Mouse (Mus musculus): Measurements from ENCODE around the gene Cckbr.

Gene Cckbr

DNA sequence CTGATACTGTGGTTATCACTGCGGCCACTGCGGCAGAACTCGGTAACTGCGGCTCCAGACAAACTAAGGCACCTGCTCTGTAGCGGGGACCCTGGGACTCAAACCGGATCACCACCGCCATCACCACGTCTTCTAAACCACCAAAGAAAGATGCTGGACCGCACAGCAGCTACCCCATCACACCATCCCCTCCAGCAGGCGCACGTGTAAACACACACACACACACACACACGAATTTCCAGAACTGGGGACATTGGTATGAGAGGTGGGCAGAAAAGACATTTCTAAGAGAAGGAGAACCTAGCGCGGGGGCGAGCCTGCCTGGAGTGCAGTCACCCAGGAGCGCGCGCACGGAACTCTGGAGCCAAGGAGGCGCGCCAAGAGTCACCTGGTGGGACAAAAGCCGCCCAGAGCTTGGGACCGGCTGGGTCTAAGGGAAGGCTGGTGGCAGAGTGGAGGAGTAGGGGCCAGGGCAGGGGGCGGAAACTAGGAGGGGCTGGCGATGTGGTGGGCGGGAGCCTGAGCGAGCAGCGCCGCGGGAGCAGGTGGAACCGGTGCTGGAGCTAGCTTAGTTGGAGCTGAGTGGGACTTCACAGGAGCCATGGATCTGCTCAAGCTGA lies at the start of gene Cckbr:
Gene Cckbr (plus strand): TSS at position 308 of the 620 bp plus-strand sequence.
- DNase-seq (ENCODE audit: low spot score): peak; percentile 51

GRCm38 (mm10) chr7:105380329-105380728 lies 45.2 kb upstream of the Cckbr start:
- no peak for DNase-seq (ENCODE audit: low spot score)

- DNase-seq (ENCODE audit: low spot score): no peak
Observed at GRCm38 (mm10) chr7:105387696-105388095, 37.8 kb upstream of the Cckbr start.

GRCm38 (mm10) chr7:105390236-105390635 lies 35.3 kb upstream of the Cckbr start:
- no peak for DNase-seq (ENCODE audit: low spot score)

- no peak for DNase-seq (ENCODE audit: low spot score)
Observed at GRCm38 (mm10) chr7:105394606-105395005, 30.9 kb upstream of the Cckbr start.

DNA sequence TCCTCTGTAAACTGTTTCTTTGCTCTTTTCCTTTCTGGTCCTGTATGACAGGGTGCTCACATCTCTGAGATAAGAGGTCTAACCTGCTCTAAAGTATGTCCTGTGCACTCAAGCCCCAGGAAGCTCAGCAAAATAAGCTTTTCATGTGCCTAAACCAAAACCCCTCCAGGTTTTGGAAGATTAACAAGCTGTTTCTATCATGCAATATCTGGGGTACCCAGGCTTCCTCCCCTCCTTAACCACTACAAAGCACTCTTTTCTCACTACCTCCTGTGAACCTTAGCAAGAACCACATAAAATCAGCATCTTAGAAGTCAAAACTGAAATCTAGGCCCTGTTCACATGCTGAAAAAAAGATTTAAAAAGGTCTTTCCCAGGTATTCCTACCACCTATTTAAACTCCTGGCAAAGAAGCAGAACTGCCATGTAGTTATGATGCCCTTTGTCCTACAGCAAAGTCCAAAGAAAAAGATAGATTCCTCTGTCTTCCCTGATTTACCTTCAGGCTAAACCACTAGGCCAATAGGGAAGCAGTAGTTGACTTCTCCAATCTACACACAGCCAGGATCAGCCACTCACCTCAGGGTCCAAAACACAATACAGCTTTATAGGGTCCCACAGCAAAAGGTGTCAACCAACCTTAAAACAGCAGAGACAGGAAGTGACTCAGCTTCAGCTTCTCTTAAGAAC lies 30.3 kb upstream of the Cckbr start:
- no peak for DNase-seq (ENCODE audit: low spot score)

GRCm38 (mm10) chr7:105396126-105396525 lies 29.4 kb upstream of the Cckbr start:
- no peak for DNase-seq (ENCODE audit: low spot score)

GRCm38 (mm10) chr7:105399058-105399934 lies 26.2 kb upstream of the Cckbr start:
- no peak for DNase-seq (ENCODE audit: low spot score)

GRCm38 (mm10) chr7:105399935-105400624 lies 25.5 kb upstream of the Cckbr start, which contains the start of gene Fam160a2:
Gene Fam160a2, minus strand, starts transcription at chr7:105400054.
- DNase-seq (ENCODE audit: low spot score): peak; percentile 100

DNA sequence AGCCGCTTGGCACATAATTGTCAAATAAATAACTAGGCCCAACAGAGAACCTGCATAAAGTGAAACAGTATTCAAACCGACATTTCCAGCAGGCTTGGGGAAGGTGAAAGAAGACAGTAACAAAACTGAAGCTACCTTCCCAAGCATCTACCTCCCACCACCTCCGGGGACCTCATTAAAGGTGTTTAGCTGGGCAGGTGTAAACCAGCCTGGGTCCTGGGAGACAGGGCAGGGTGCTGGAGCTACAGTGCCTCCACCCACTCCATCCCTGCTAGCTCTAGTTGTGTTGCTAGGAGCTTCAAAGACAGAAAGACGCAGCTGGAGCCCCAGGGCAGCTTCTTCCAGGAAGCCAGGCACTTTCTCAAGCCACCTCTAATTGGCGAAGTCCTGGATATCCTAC lies 21.3 kb upstream of the Cckbr start, which contains the start of gene Cnga4:
Gene Cnga4 (plus strand): TSS at position 301 of the 400 bp plus-strand sequence.
- DNase-seq (ENCODE audit: low spot score): no peak

- DNase-seq (ENCODE audit: low spot score): no peak
Observed at GRCm38 (mm10) chr7:105406322-105406721, 19.2 kb upstream of the Cckbr start.

DNA sequence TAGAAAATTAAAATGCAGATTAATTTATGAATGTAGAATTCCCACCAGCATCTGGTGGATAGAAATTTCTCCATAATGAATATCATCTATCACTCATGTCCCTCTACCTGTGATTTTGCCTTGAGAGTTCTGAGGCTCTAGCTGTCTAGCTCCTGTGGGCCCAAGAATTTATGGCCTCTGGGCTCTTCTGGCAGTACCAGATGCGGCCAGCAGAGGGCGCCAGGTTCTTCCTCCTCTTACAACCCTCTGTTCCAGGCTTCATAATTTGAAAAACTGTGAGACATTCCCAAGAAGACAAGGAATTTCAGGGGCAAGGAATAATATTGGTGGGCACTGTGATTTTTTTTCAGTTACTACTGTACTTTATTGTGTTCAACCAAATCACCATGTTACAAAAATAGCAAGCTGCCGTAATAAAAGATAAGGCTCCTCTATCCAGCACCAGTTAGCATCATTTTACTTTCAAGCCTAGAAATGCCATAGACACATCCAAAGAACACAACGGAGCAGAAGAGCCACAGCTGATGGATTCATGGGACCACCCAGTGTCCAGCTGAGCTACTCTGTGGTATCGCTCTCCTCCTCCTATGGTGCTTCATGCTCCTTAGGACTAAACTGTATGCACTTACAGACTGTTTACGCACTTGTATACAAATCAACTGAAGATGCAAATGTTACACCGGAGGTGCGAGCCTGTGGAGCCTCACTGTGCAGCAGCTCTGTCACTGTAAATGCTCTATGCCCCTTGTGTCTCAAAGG lies 13.5 kb upstream of the Cckbr start:
- DNase-seq (ENCODE audit: low spot score): peak; percentile 88

- no peak for DNase-seq (ENCODE audit: low spot score)
Observed at GRCm38 (mm10) chr7:105414385-105414784, 11.1 kb upstream of the Cckbr start.

- DNase-seq (ENCODE audit: low spot score): no peak
Observed at GRCm38 (mm10) chr7:105416529-105416928, 9.0 kb upstream of the Cckbr start.

- DNase-seq (ENCODE audit: low spot score): no peak
Observed at GRCm38 (mm10) chr7:105418106-105418505, 7.4 kb upstream of the Cckbr start.

DNA sequence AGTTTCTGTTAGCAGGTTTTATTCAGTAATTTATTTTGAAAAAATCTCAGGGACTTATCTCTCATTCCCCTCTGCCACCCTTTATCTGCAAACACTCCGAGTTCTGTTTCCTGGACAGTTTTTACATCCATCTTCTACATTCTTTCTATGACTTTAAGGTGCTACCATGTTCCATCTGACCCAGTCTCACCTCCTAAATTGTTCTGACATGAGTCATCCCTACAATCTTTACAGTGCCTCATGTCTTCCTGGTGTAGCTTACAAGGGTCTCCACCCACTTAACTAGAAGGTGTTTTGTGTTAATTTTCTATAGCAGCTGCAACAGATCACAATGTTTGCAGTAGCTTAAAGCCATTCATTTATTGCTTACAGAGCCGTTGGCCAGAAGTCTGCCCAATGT lies 4.6 kb upstream of the Cckbr start:
- DNase-seq (ENCODE audit: low spot score): no peak

DNA sequence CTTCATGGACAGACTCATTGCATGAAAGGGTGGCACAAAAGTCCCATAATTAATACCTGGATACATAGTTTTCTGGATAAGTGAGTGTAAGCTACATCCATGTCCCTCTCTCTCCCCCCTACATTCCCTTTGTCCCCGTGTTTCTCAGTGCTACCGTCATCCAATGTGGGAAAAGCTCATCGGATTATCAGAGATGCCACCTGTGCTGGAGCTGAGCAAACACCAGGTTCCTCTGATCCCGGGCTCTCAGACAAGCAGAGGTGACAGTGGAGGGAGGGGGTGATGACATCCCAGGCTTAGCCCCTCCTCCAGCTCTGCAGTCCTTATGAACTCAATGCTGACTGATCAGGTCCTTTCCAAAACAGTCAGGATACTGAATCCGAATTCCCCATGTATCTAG lies 1.2 kb upstream of the Cckbr start:
- DNase-seq (ENCODE audit: low spot score): no peak

DNA sequence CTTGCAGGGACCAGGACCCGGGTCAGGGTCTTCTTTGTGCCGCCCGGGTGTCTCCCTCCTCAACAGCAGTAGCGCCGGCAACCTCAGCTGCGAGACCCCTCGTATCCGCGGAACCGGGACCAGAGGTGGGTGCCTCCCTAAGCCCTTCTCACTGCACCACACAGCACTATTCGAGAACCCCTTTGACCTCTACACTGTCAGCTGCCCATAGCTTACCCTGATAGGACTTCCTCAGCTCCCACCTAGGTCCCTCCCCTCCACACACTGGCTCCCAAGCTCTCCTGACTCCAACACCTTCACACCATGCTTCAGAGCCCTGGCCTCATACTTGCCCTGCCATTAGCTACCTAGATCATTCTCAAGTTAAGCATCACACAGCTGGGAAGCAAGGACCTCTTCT lies 520 bp downstream of the Cckbr start:
- no peak for DNase-seq (ENCODE audit: low spot score)

DNA sequence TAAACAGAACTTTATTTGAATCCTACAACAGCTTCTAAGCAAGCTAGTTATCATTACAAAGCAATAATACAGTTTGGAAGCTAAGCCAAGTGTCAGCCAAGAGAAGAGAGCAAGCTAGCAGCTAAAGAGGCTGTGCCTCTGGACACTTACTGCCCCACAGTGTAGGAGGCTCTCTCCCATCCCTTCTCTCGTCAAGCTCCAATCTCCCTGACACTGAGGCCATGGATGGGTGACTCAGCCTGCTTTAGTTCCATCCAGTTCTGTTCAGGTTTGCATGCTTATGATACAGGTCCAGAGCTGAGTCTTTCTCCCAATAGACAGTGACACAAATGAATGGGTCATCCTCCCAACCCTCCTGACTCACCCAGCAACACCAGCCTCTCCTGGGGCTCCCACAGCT lies 6.5 kb downstream of the Cckbr start:
- no peak for DNase-seq (ENCODE audit: low spot score)

GRCm38 (mm10) chr7:105433859-105434258 lies 8.3 kb downstream of the Cckbr start:
- DNase-seq (ENCODE audit: low spot score): no peak

DNA sequence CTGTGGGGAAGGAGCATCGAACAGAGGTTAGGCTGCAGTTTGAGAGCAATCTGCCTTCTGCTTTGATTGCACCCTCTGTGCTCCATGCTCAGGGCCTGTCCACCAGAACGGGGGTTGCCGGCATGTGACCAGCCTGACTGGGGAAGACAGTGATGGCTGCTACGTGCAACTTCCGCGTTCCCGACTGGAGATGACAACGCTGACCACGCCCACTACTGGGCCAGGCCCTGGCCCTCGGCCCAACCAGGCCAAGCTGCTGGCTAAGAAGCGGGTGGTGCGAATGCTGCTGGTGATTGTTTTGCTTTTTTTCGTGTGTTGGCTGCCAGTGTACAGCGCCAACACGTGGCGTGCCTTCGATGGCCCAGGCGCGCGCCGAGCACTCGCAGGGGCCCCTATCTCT lies 9.3 kb downstream of the Cckbr start:
- no peak for DNase-seq (ENCODE audit: low spot score)
